Mouse (Mus musculus): Measurements from ENCODE around the gene Lrrc26.

Gene Lrrc26

GRCm38 (mm10) chr2:25265897-25266656 is 23.6 kb upstream of the Lrrc26 start:
- DNase-seq (ENCODE audit: low spot score in 2 of 2) = peak in 1 of 2 experiments; percentile 17

GRCm38 (mm10) chr2:25266720-25267119 is 23.0 kb upstream of the Lrrc26 start:
- DNase-seq (ENCODE audit: low spot score in 2 of 2) = peak in 1 of 2 experiments; percentile 31

GRCm38 (mm10) chr2:25267241-25267640 is 22.5 kb upstream of the Lrrc26 start:
- no peak for DNase-seq (ENCODE audit: low spot score in 2 of 2)

GRCm38 (mm10) chr2:25267746-25268309 is 21.9 kb upstream of the Lrrc26 start:
- no peak for DNase-seq (ENCODE audit: low spot score in 2 of 2)

- DNase-seq (ENCODE audit: low spot score in 2 of 2) = peak; percentile 93 to 98
Measured at GRCm38 (mm10) chr2:25271827-25272511, 17.7 kb upstream of the Lrrc26 start, which contains the start of the genes Ssna1 and Anapc2. TSS of gene Ssna1 (minus strand) at chr2:25272438. TSS of gene Anapc2 (plus strand) at chr2:25272478.

- no peak for DNase-seq (ENCODE audit: low spot score in 2 of 2)
Measured at GRCm38 (mm10) chr2:25272515-25272914, 17.2 kb upstream of the Lrrc26 start.

- no peak for DNase-seq (ENCODE audit: low spot score in 2 of 2)
Measured at GRCm38 (mm10) chr2:25273010-25273409, 16.7 kb upstream of the Lrrc26 start.

- DNase-seq (ENCODE audit: low spot score in 2 of 2) = peak in 1 of 2 experiments; percentile 72
Measured at GRCm38 (mm10) chr2:25278928-25279882, 10.5 kb upstream of the Lrrc26 start.

GRCm38 (mm10) chr2:25285551-25285950 is 4.2 kb upstream of the Lrrc26 start:
- DNase-seq (ENCODE audit: low spot score in 2 of 2) = peak in 1 of 2 experiments; percentile 7

- peak in 1 of 2 experiments; percentile 9 for DNase-seq (ENCODE audit: low spot score in 2 of 2)
Measured at GRCm38 (mm10) chr2:25286314-25286713, 3.4 kb upstream of the Lrrc26 start.

GRCm38 (mm10) chr2:25286837-25287636 is 2.7 kb upstream of the Lrrc26 start:
- DNase-seq (ENCODE audit: low spot score in 2 of 2) = peak in 1 of 2 experiments; percentile 21

- peak in 1 of 2 experiments; percentile 22 for DNase-seq (ENCODE audit: low spot score in 2 of 2)
Measured at GRCm38 (mm10) chr2:25287927-25288649, 1.6 kb upstream of the Lrrc26 start, which contains the start of gene Tmem210. TSS of gene Tmem210 (plus strand) at chr2:25288145.

GRCm38 (mm10) chr2:25288734-25289345 is 875 bp upstream of the Lrrc26 start:
- DNase-seq (ENCODE audit: low spot score in 2 of 2) = peak in 1 of 2 experiments; percentile 9

- DNase-seq (ENCODE audit: low spot score in 2 of 2) = peak in 1 of 2 experiments; percentile 66
Measured at GRCm38 (mm10) chr2:25290101-25290815, 543 bp downstream of the Lrrc26 start.

GRCm38 (mm10) chr2:25290816-25291130 is 1.1 kb downstream of the Lrrc26 start:
- peak in 1 of 2 experiments; percentile 43 for DNase-seq (ENCODE audit: low spot score in 2 of 2)

GRCm38 (mm10) chr2:25291184-25292053 is 1.7 kb downstream of the Lrrc26 start:
- DNase-seq (ENCODE audit: low spot score in 2 of 2) = peak in 1 of 2 experiments; percentile 31

- peak in 1 of 2 experiments; percentile 33 for DNase-seq (ENCODE audit: low spot score in 2 of 2)
Measured at GRCm38 (mm10) chr2:25292054-25292544, 2.4 kb downstream of the Lrrc26 start.

All from frontal cortex, postnatal 10 days (tissue).